Mouse (Mus musculus) E14TG2a.4 (cell line): ENCODE results near the gene Pfdn5.

ENCODE experiments used
- CTCF ChIP-seq: conservative IDR thresholded peaks from 2 replicates; pipeline ENCODE4 v1.5.1; 2014; ENCODE audit warnings: low read length
- NANOG ChIP-seq: IDR thresholded peaks from 2 replicates; pipeline ENCODE4 v1.6.1; 2014; ENCODE audit warnings: borderline replicate concordance, low read length, mixed read lengths

- TF ChIP-seq CTCF (no peak), NANOG (no peak)
These were observed 11.0 kb downstream of the Pfdn5 start for GRCm38 (mm10) chr15:102336946-102337345.
